Mouse (Mus musculus) cerebellum, postnatal 36 days (tissue): ENCODE data around the gene Mfsd2a.

Source experiments
- DNase-seq, 2 experiments: peaks; one replicate each; pipeline ENCODE4 v3.0.0; 2021 to 2022; ENCODE audit warnings: mixed read lengths in 2 of 2

The Mfsd2a gene

GRCm38 (mm10) chr4:122978850-122979249 is 17.9 kb upstream of the Mfsd2a start:
- no peak for DNase-seq

- no peak for DNase-seq
These were observed 15.9 kb upstream of the Mfsd2a start for GRCm38 (mm10) chr4:122976885-122977284.

GRCm38 (mm10) chr4:122974976-122975520 is 14.1 kb upstream of the Mfsd2a start:
- no peak for DNase-seq

GRCm38 (mm10) chr4:122972056-122972455 is 11.1 kb upstream of the Mfsd2a start:
- no peak for DNase-seq

GRCm38 (mm10) chr4:122971646-122972045 is 10.7 kb upstream of the Mfsd2a start:
- no peak for DNase-seq

GRCm38 (mm10) chr4:122971191-122971590 is 10.2 kb upstream of the Mfsd2a start:
- DNase-seq = no peak

GRCm38 (mm10) chr4:122968106-122968505 is 7.1 kb upstream of the Mfsd2a start:
- no peak for DNase-seq

GRCm38 (mm10) chr4:122962751-122963150 is 1.8 kb upstream of the Mfsd2a start:
- no peak for DNase-seq

- no peak for DNase-seq
These were observed 601 bp upstream of the Mfsd2a start for GRCm38 (mm10) chr4:122961589-122961988.

GRCm38 (mm10) chr4:122960321-122961099 is 478 bp downstream of the Mfsd2a start:
- no peak for DNase-seq

GRCm38 (mm10) chr4:122959816-122960215 is 1.2 kb downstream of the Mfsd2a start:
- no peak for DNase-seq

GRCm38 (mm10) chr4:122958491-122959031 is 2.4 kb downstream of the Mfsd2a start:
- DNase-seq = peak in 1 of 2 experiments; percentile 11

- no peak for DNase-seq
These were observed 4.7 kb downstream of the Mfsd2a start for GRCm38 (mm10) chr4:122956301-122956700.

- peak; percentile 62 to 78 for DNase-seq
These were observed 5.4 kb downstream of the Mfsd2a start for GRCm38 (mm10) chr4:122955412-122956136.

- DNase-seq = no peak
These were observed 6.1 kb downstream of the Mfsd2a start for GRCm38 (mm10) chr4:122954680-122955411.

- no peak for DNase-seq
These were observed 11.9 kb downstream of the Mfsd2a start for GRCm38 (mm10) chr4:122949096-122949495.

- no peak for DNase-seq
These were observed 13.8 kb downstream of the Mfsd2a start for GRCm38 (mm10) chr4:122947223-122947622.

- no peak for DNase-seq
These were observed 16.6 kb downstream of the Mfsd2a start for GRCm38 (mm10) chr4:122944408-122944807.

GRCm38 (mm10) chr4:122939048-122939796 is 21.8 kb downstream of the Mfsd2a start:
- no peak for DNase-seq

- DNase-seq = no peak
These were observed 23.5 kb downstream of the Mfsd2a start for GRCm38 (mm10) chr4:122937489-122937888.

GRCm38 (mm10) chr4:122935466-122936099 is 25.4 kb downstream of the Mfsd2a start:
- no peak for DNase-seq

GRCm38 (mm10) chr4:122933857-122934256 is 27.1 kb downstream of the Mfsd2a start:
- DNase-seq = no peak
